Mouse (Mus musculus) forebrain, embryonic 16.5 days (tissue): ENCODE measurements around the gene Atp13a1. TPM values are rescaled to one million over a fixed set of nuclear protein-coding genes. Genes with fewer than 3 reads are reported as not detected.

Experiments used
- ATAC-seq: fragments of 200-750 bp; cut with Nextera tagmentation; 2 replicates; pipeline ENCODE4 v1.8.0; 2017; ENCODE audit warnings: mild to moderate bottlenecking, moderate library complexity
- H3K27ac ChIP-seq: fragments of 300-500 bp; sonication (generic); 2 replicates; pipeline ENCODE4 v1.5.1; 2014; ENCODE audit warnings: low read length, control low read depth
- H3K27me3 ChIP-seq: fragments of 300-500 bp; sonication (generic); replicated peaks from 2 replicates; pipeline ENCODE4 v1.6.1; 2014; ENCODE audit warnings: low read length; ENCODE audit not compliant: control insufficient read depth, insufficient read depth
- H3K36me3 ChIP-seq: fragments of 300-500 bp; sonication (generic); 2 replicates; pipeline ENCODE4 v1.6.1; 2014; ENCODE audit not compliant: control insufficient read depth, insufficient read depth
- H3K4me1 ChIP-seq: fragments of 300-500 bp; sonication (generic); replicated peaks from 2 replicates; pipeline ENCODE4 v1.6.1; 2014; ENCODE audit warnings: low read length; ENCODE audit not compliant: control insufficient read depth, insufficient read depth
- H3K4me2 ChIP-seq: fragments of 300-500 bp; sonication (generic); 2 replicates; pipeline ENCODE4 v1.6.1; 2014; ENCODE audit warnings: mild to moderate bottlenecking, low read length, control low read depth
- H3K4me3 ChIP-seq: fragments of 300-500 bp; sonication (generic); replicated peaks from 2 replicates; pipeline ENCODE4 v1.5.1; 2014; ENCODE audit warnings: mild to moderate bottlenecking, low read length, control low read depth
- H3K9ac ChIP-seq: fragments of 300-500 bp; sonication (generic); replicated peaks from 2 replicates; pipeline ENCODE4 v1.6.1; 2014; ENCODE audit warnings: low read depth, low read length, control low read depth
- H3K9me3 ChIP-seq: fragments of 300-500 bp; sonication (generic); 2 replicates; pipeline ENCODE4 v1.6.1; 2016; ENCODE audit warnings: low read length; ENCODE audit not compliant: control insufficient read depth
- WGBS: fragments of 180-500 bp; shearing (Covaris S2); extraction: QIAGEN DNeasy Blood & Tissue Kit; methylation state at CpG from one replicate; pipeline ENCODE4 v1.1.7; 2014; 5-methylcytosine and 5-hydroxymethylcytosine counted together
- polyA plus RNA-seq: library from polyadenylated mRNA; unstranded; fragments of >200 nt; fragmentation: Nextera tagmentation; extraction: Ambion mirVana; gene quantifications from 2 replicates; pipeline ENCODE4 v1.2.1, GENCODE M21; 2015

Atp13a1 gene
- polyA plus RNA-seq, 1 experiment from 2014 or later = 58.0 TPM

DNA sequence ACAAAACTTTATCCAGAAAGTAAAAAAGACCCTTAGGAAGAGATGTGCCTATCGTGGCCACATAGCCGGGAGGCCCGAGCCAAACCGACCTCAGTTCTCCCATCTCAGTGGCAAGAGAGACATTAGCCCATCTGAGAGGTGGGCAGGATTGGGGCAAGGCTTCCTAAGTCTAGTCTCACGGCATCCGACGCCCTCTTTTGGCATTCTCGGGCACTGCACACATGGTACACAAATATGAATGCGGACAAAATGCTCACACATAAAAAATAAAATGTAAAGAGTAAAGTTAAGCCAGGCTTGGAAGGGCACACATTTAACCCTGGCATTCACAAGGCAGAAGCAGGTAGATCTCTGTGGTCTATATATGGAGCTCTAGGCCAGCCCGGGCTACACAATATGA lies 62.9 kb downstream of the Atp13a1 start:
- no peaks in the 10 kb centered on the region for H3K27me3 ChIP-seq
- H3K9ac ChIP-seq = no peak overlapping the region
- WGBS = 96% methylated on average over 10 of the region's 10 CpGs
- no peak overlapping the region for H3K4me3 ChIP-seq
- no peak overlapping the region for H3K4me2 ChIP-seq
- no peaks in the 10 kb centered on the region for H3K4me1 ChIP-seq
- ATAC-seq = no peak
- no peaks in the 10 kb centered on the region for H3K9me3 ChIP-seq
- no peak overlapping the region for H3K27ac ChIP-seq
- H3K36me3 ChIP-seq = no peaks in the 10 kb centered on the region

Other genes with a start within 250 kb of the Atp13a1 start
- 44.4 and 49.1 TPM in 2 replicates for gene Zfp868, start 165.6 kb upstream of the Atp13a1 start, polyA plus RNA-seq
- 1.9 and 2.6 TPM in 2 replicates for gene Zfp964, start 136.7 kb upstream of the Atp13a1 start, polyA plus RNA-seq
- 33.5 and 41.5 TPM in 2 replicates for gene Zfp869, start 80.4 kb upstream of the Atp13a1 start, polyA plus RNA-seq
- gene Zfp963, start 41.2 kb upstream of the Atp13a1 start, polyA plus RNA-seq = 9.6 and 10.0 TPM in 2 replicates
- 0.35 and 0.97 TPM in 2 replicates for gene Gm20422, start 16.3 kb upstream of the Atp13a1 start, polyA plus RNA-seq
- gene Zfp866, start within 50 bp of the Atp13a1 start, polyA plus RNA-seq = 48.5 and 51.0 TPM in 2 replicates
- 40.0 and 51.7 TPM in 2 replicates for gene Gmip, start 17.5 kb downstream of the Atp13a1 start, polyA plus RNA-seq
- gene Lpar2, start 31.3 kb downstream of the Atp13a1 start, polyA plus RNA-seq = 0.73 and 0.84 TPM in 2 replicates
- gene Pbx4, start 41.3 kb downstream of the Atp13a1 start, polyA plus RNA-seq = 47.2 and 48.0 TPM in 2 replicates
- gene Cilp2, start 96.5 kb downstream of the Atp13a1 start, polyA plus RNA-seq = 4.9 and 5.0 TPM in 2 replicates
- 2.7 and 2.8 TPM in 2 replicates for gene Tssk6, start 111.0 kb downstream of the Atp13a1 start, polyA plus RNA-seq
- 144 and 145 TPM in 2 replicates for gene Ndufa13, start 111.4 kb downstream of the Atp13a1 start, polyA plus RNA-seq
- 6.7 and 10.1 TPM in 2 replicates for gene Yjefn3, start 111.5 kb downstream of the Atp13a1 start, polyA plus RNA-seq
- gene Gatad2a, start 205.2 kb downstream of the Atp13a1 start, polyA plus RNA-seq = 22.6 and 23.5 TPM in 2 replicates